Mouse (Mus musculus) forebrain, embryonic 11.5 days (tissue): ENCODE measurements around the gene Ckap2. TPM values are rescaled to one million over a fixed set of nuclear protein-coding genes. Genes with fewer than 3 reads are reported as not detected.

Experiments
- ATAC-seq: fragments of 200-750 bp; cut with Nextera tagmentation; replicated peaks from 2 replicates; pipeline ENCODE4 v1.8.0; 2017; ENCODE audit warnings: moderate TSS enrichment; ENCODE audit not compliant: low FRiP score
- DNase-seq: peaks from one replicate; pipeline ENCODE4 v3.0.0-alpha.2; 2017; ENCODE audit warnings: low spot score
- H3K27ac ChIP-seq: fragments of 300-500 bp; sonication (generic); 2 replicates; pipeline ENCODE4 v1.5.1; 2014; ENCODE audit warnings: low read depth, low read length
- H3K27me3 ChIP-seq: fragments of 300-500 bp; sonication (generic); 2 replicates; pipeline ENCODE4 v1.6.1; 2014; ENCODE audit warnings: mild to moderate bottlenecking, low read length, mixed read lengths; ENCODE audit not compliant: control insufficient read depth, insufficient read depth
- H3K36me3 ChIP-seq: fragments of 300-500 bp; sonication (generic); 2 replicates; pipeline ENCODE4 v1.6.1; 2014; ENCODE audit warnings: mild to moderate bottlenecking, low read length, moderate library complexity, mixed read lengths; ENCODE audit not compliant: control insufficient read depth, insufficient read depth
- H3K4me1 ChIP-seq: fragments of 300-500 bp; sonication (generic); replicated peaks from 2 replicates; pipeline ENCODE4 v1.6.1; 2014; ENCODE audit warnings: low read length, mixed read lengths; ENCODE audit not compliant: control insufficient read depth, insufficient read depth
- H3K4me2 ChIP-seq: fragments of 300-500 bp; sonication (generic); 2 replicates; pipeline ENCODE4 v1.6.1; 2014; ENCODE audit warnings: low read depth, mild to moderate bottlenecking, low read length, moderate library complexity, mixed read lengths; ENCODE audit not compliant: severe bottlenecking
- H3K4me3 ChIP-seq: fragments of 300-500 bp; sonication (generic); 2 replicates; pipeline ENCODE4 v1.5.1; 2014; ENCODE audit warnings: low read depth, low read length
- H3K9ac ChIP-seq: fragments of 300-500 bp; sonication (generic); 2 replicates; pipeline ENCODE4 v1.6.1; 2014; ENCODE audit warnings: low read length
- H3K9me3 ChIP-seq: fragments of 300-500 bp; sonication (generic); 2 replicates; pipeline ENCODE4 v1.6.1; 2016; ENCODE audit warnings: low read length, mixed read lengths; ENCODE audit not compliant: control insufficient read depth
- WGBS: fragments of 180-500 bp; shearing (Covaris S2); extraction: QIAGEN DNeasy Blood & Tissue Kit; methylation state at CpG from one replicate; pipeline ENCODE4 v1.1.7; 2014; 5-methylcytosine and 5-hydroxymethylcytosine counted together
- polyA plus RNA-seq: library from polyadenylated mRNA; unstranded; fragments of >200 nt; fragmentation: Nextera tagmentation; extraction: Ambion mirVana; gene quantifications from 2 replicates; pipeline ENCODE4 v1.2.1, GENCODE M21; 2014

Gene Ckap2
- 76.9 and 82.7 TPM in 2 replicates for polyA plus RNA-seq

GRCm38 (mm10) chr8:22185431-22186397, at the start of gene Ckap2:
TSS of gene Ckap2 (minus strand) at chr8:22185819.
- peak within 1 kb of the TSS; percentile 60 for H3K27ac ChIP-seq
- ATAC-seq (peak; percentile 97), DNase-seq (peak; percentile 97)
- H3K27me3 ChIP-seq, result no peaks in the 10 kb centered on the region
- peak within 1 kb of the TSS; percentile 53 for H3K4me2 ChIP-seq
- no peaks in the 10 kb centered on the region for H3K36me3 ChIP-seq
- H3K4me1 ChIP-seq, result no peaks in the 10 kb centered on the region; the same call in 1 of the 2 replicates
- 4% methylated on average over 59 of the region's 63 CpGs for WGBS
- H3K9me3 ChIP-seq, result no peaks in the 10 kb centered on the region
- peak within 1 kb of the TSS; percentile 80 for H3K9ac ChIP-seq
- peak within 1 kb of the TSS; percentile 73 for H3K4me3 ChIP-seq

GRCm38 (mm10) chr8:22228621-22229020, 43.0 kb upstream of the Ckap2 start:
- Histone ChIP-seq H3K4me1 (0 out of 2 replicates have a peak, but pooled peaks cover 2% of the 10 kb centered on the region), H3K9me3 (no peaks in the 10 kb centered on the region), H3K27me3 (0 out of 2 replicates have a peak, but pooled peaks cover 2% of the 10 kb centered on the region), H3K9ac (no peak overlapping the region), H3K36me3 (no peaks in the 10 kb centered on the region), H3K4me2 (no peak overlapping the region; the same call in 1 of the 2 replicates), H3K4me3 (no peak overlapping the region), H3K27ac (no peak overlapping the region)
- ATAC-seq (no peak), DNase-seq (no peak)
- WGBS, result 34% methylated on average over 7 of the region's 7 CpGs

- Histone ChIP-seq H3K27ac (no peak within 1 kb of the TSS), H3K27me3 (0 out of 2 replicates have a peak, but pooled peaks cover 2% of the 10 kb centered on the region), H3K4me1 (0 out of 2 replicates have a peak, but pooled peaks cover 2% of the 10 kb centered on the region), H3K9ac (peak within 1 kb of the TSS; percentile 13), H3K36me3 (no peaks in the 10 kb centered on the region), H3K4me2 (peak within 1 kb of the TSS; percentile 61), H3K4me3 (peak within 1 kb of the TSS; percentile 32), H3K9me3 (no peaks in the 10 kb centered on the region)
- under 1% methylated on average over 39 of the region's 39 CpGs for WGBS
- peak; percentile 77 for DNase-seq
- ATAC-seq, result peak; percentile 84
Measured at GRCm38 (mm10) chr8:22227061-22227877, 41.6 kb upstream of the Ckap2 start, which contains the start of gene Thsd1. TSS of gene Thsd1 (plus strand) at chr8:22227313.

- H3K9ac ChIP-seq, result no peak overlapping the region
- H3K9me3 ChIP-seq, result no peaks in the 10 kb centered on the region
- no peak overlapping the region for H3K4me3 ChIP-seq
- H3K27ac ChIP-seq, result no peak overlapping the region
- DNase-seq (no peak), ATAC-seq (no peak; the same call in 1 of the 2 replicates)
- no peak overlapping the region for H3K4me2 ChIP-seq
- WGBS, result 65% methylated on average over 8 of the region's 8 CpGs
- 0 out of 2 replicates have a peak, but pooled peaks cover 2% of the 10 kb centered on the region for H3K27me3 ChIP-seq
- H3K4me1 ChIP-seq, result 0 out of 2 replicates have a peak, but pooled peaks cover 2% of the 10 kb centered on the region
- no peaks in the 10 kb centered on the region for H3K36me3 ChIP-seq
Measured at GRCm38 (mm10) chr8:22226361-22226760, 40.7 kb upstream of the Ckap2 start.

GRCm38 (mm10) chr8:22214826-22215225, 29.2 kb upstream of the Ckap2 start:
- ATAC-seq, result no peak
- Histone ChIP-seq H3K4me3 (no peak overlapping the region), H3K9ac (no peak overlapping the region), H3K36me3 (peaks cover 4% of the 10 kb centered on the region; the same call in 1 of the 2 replicates), H3K9me3 (no peaks in the 10 kb centered on the region), H3K27me3 (no peaks in the 10 kb centered on the region), H3K27ac (no peak overlapping the region), H3K4me1 (no peaks in the 10 kb centered on the region), H3K4me2 (no peak overlapping the region)
- WGBS, result 97% methylated on average over 10 of the region's 10 CpGs
- no peak for DNase-seq

- WGBS, result 67% methylated on average over 5 of the region's 5 CpGs
- Histone ChIP-seq H3K4me3 (no peak overlapping the region), H3K9ac (no peak overlapping the region), H3K27ac (no peak overlapping the region), H3K9me3 (no peaks in the 10 kb centered on the region), H3K36me3 (peaks cover 4% of the 10 kb centered on the region; the same call in 1 of the 2 replicates), H3K27me3 (no peaks in the 10 kb centered on the region), H3K4me2 (no peak overlapping the region), H3K4me1 (no peaks in the 10 kb centered on the region)
- ATAC-seq, result no peak
- DNase-seq, result no peak
Measured at GRCm38 (mm10) chr8:22209012-22209411, 23.4 kb upstream of the Ckap2 start.

- H3K4me2 ChIP-seq, result no peak overlapping the region
- no peaks in the 10 kb centered on the region; the same call in 1 of the 2 replicates for H3K36me3 ChIP-seq
- no peaks in the 10 kb centered on the region for H3K27me3 ChIP-seq
- no peak for ATAC-seq
- no peaks in the 10 kb centered on the region for H3K9me3 ChIP-seq
- H3K9ac ChIP-seq, result no peak overlapping the region
- no peaks in the 10 kb centered on the region for H3K4me1 ChIP-seq
- H3K4me3 ChIP-seq, result no peak overlapping the region
- DNase-seq, result no peak
- WGBS, result 84% methylated on average over 4 of the region's 4 CpGs
- H3K27ac ChIP-seq, result no peak overlapping the region
Measured at GRCm38 (mm10) chr8:22207535-22207934, 21.9 kb upstream of the Ckap2 start.

GRCm38 (mm10) chr8:22199481-22199880, 13.9 kb upstream of the Ckap2 start:
- Histone ChIP-seq H3K4me1 (no peaks in the 10 kb centered on the region), H3K4me3 (no peak overlapping the region), H3K9ac (no peak overlapping the region), H3K9me3 (no peaks in the 10 kb centered on the region), H3K4me2 (no peak overlapping the region), H3K27me3 (no peaks in the 10 kb centered on the region), H3K27ac (no peak overlapping the region), H3K36me3 (peaks cover 6% of the 10 kb centered on the region; the same call in 1 of the 2 replicates)
- DNase-seq, result no peak
- 98% methylated on average over 8 of the region's 8 CpGs for WGBS
- no peak for ATAC-seq
